Mouse (Mus musculus) liver, embryonic 15.5 days (tissue): ENCODE results near the gene Prom2. TPM values are rescaled to one million over a fixed set of nuclear protein-coding genes. Genes with fewer than 3 reads are reported as not detected.

Source experiments
- ATAC-seq: fragments of 200-750 bp; cut with Nextera tagmentation; 2 replicates; pipeline ENCODE4 v1.8.0; 2017; ENCODE audit warnings: moderate number of reproducible peaks, mild to moderate bottlenecking, moderate library complexity; ENCODE audit not compliant: insufficient read depth
- H3K27ac ChIP-seq: fragments of 300-500 bp; sonication (generic); replicated peaks from 2 replicates; pipeline ENCODE4 v1.5.1; 2015; ENCODE audit warnings: mild to moderate bottlenecking, inconsistent platforms
- H3K27me3 ChIP-seq: fragments of 300-500 bp; sonication (generic); 2 replicates; pipeline ENCODE4 v1.6.1; 2015; ENCODE audit warnings: mild to moderate bottlenecking, inconsistent platforms
- H3K36me3 ChIP-seq: fragments of 300-500 bp; sonication (generic); replicated peaks from 2 replicates; pipeline ENCODE4 v1.6.1; 2015; ENCODE audit warnings: moderate library complexity, mild to moderate bottlenecking, inconsistent platforms
- H3K4me1 ChIP-seq: fragments of 300-500 bp; sonication (generic); replicated peaks from 2 replicates; pipeline ENCODE4 v1.6.1; 2015; ENCODE audit warnings: inconsistent platforms
- H3K4me2 ChIP-seq: fragments of 300-500 bp; sonication (generic); 2 replicates; pipeline ENCODE4 v1.6.1; 2015; ENCODE audit warnings: moderate library complexity, mild to moderate bottlenecking, inconsistent platforms
- H3K4me3 ChIP-seq: fragments of 300-500 bp; sonication (generic); replicated peaks from 2 replicates; pipeline ENCODE4 v1.5.1; 2015; ENCODE audit warnings: mild to moderate bottlenecking, inconsistent platforms
- H3K9ac ChIP-seq: fragments of 300-500 bp; sonication (generic); 2 replicates; pipeline ENCODE4 v1.6.1; 2015; ENCODE audit warnings: moderate library complexity, mild to moderate bottlenecking, inconsistent platforms
- H3K9me3 ChIP-seq: fragments of 300-500 bp; sonication (generic); replicated peaks from 2 replicates; pipeline ENCODE4 v1.6.1; 2016; ENCODE audit warnings: inconsistent platforms
- WGBS: fragments of 180-500 bp; shearing (Covaris S2); methylation state at CpG from one replicate; pipeline ENCODE4 v1.1.7; 2015; ENCODE audit warnings: mixed read lengths; ENCODE audit not compliant: insufficient replicate concordance; 5-methylcytosine and 5-hydroxymethylcytosine counted together
- polyA plus RNA-seq: library from polyadenylated mRNA; unstranded; fragments of >200 nt; fragmentation: Nextera tagmentation; extraction: Ambion mirVana; gene quantifications from 2 replicates; pipeline ENCODE4 v1.2.1, GENCODE M21; 2015

The Prom2 gene
- polyA plus RNA-seq, 1 experiment from 2014 or later = not detected

GRCm38 (mm10) chr2:127523950-127524729 lies 17.1 kb downstream of the Prom2 start:
- no peak overlapping the region for H3K4me3 ChIP-seq
- 8% methylated on average over 7 of the region's 7 CpGs for WGBS
- no peaks in the 10 kb centered on the region for H3K36me3 ChIP-seq
- H3K27me3 ChIP-seq = peaks cover 25% of the 10 kb centered on the region
- H3K27ac ChIP-seq = no peak overlapping the region
- peaks cover 7% of the 10 kb centered on the region; the same call in 1 of the 2 replicates for H3K4me1 ChIP-seq
- no peaks in the 10 kb centered on the region for H3K9me3 ChIP-seq
- no peak overlapping the region for H3K4me2 ChIP-seq
- H3K9ac ChIP-seq = no peak overlapping the region
- no peak for ATAC-seq

- WGBS = 22% methylated on average over 10 of the region's 10 CpGs
- Histone ChIP-seq H3K4me3 (0 out of 2 replicates have a peak within 1 kb of the TSS, but pooled peaks have one; percentile 11), H3K9ac (no peak within 1 kb of the TSS), H3K4me1 (peaks cover 7% of the 10 kb centered on the region; the same call in 1 of the 2 replicates), H3K27ac (no peak within 1 kb of the TSS), H3K4me2 (peak within 1 kb of the TSS; percentile 35), H3K36me3 (no peaks in the 10 kb centered on the region), H3K27me3 (peaks cover 25% of the 10 kb centered on the region), H3K9me3 (no peaks in the 10 kb centered on the region)
- no peak for ATAC-seq
Measured at GRCm38 (mm10) chr2:127522006-127522441, 19.2 kb downstream of the Prom2 start, which contains the start of gene Kcnip3. Gene Kcnip3 (minus strand): TSS chr2:127522094.

- 6% methylated on average over 18 of the region's 18 CpGs for WGBS
- peaks cover 25% of the 10 kb centered on the region for H3K27me3 ChIP-seq
Measured at GRCm38 (mm10) chr2:127521172-127522005, 19.9 kb downstream of the Prom2 start.

GRCm38 (mm10) chr2:127520123-127520522 lies 21.1 kb downstream of the Prom2 start:
- H3K27ac ChIP-seq = no peak overlapping the region
- peaks cover 25% of the 10 kb centered on the region for H3K27me3 ChIP-seq
- H3K4me1 ChIP-seq = peaks cover 7% of the 10 kb centered on the region; the same call in 1 of the 2 replicates
- no peak overlapping the region for H3K9ac ChIP-seq
- no peak overlapping the region for H3K4me2 ChIP-seq
- no peak for ATAC-seq
- H3K36me3 ChIP-seq = no peaks in the 10 kb centered on the region
- H3K4me3 ChIP-seq = no peak overlapping the region
- H3K9me3 ChIP-seq = no peaks in the 10 kb centered on the region

More at GRCm38 (mm10) chr2:127521172-127522005, 19.9 kb downstream of the Prom2 start:
- ATAC-seq = 0 out of 2 replicates have a peak, but pooled peaks have one; percentile 21
- Histone ChIP-seq H3K9ac (no peak overlapping the region), H3K4me3 (0 out of 2 replicates have a peak overlapping the region, but pooled peaks have one; percentile 11), H3K36me3 (no peaks in the 10 kb centered on the region), H3K4me1 (peaks cover 7% of the 10 kb centered on the region; the same call in 1 of the 2 replicates), H3K9me3 (no peaks in the 10 kb centered on the region), H3K4me2 (peak overlapping the region; percentile 35), H3K27ac (no peak overlapping the region)

- Histone ChIP-seq H3K27ac (no peak overlapping the region), H3K9me3 (no peaks in the 10 kb centered on the region), H3K36me3 (no peaks in the 10 kb centered on the region), H3K4me3 (no peak overlapping the region), H3K4me1 (peaks cover 6% of the 10 kb centered on the region; the same call in 1 of the 2 replicates), H3K9ac (no peak overlapping the region), H3K4me2 (no peak overlapping the region), H3K27me3 (peaks cover 25% of the 10 kb centered on the region)
- 61% methylated on average over 5 of the region's 5 CpGs for WGBS
- ATAC-seq = no peak
Measured at GRCm38 (mm10) chr2:127519308-127519707, 22.0 kb downstream of the Prom2 start.

GRCm38 (mm10) chr2:127518831-127519230 lies 22.4 kb downstream of the Prom2 start:
- no peaks in the 10 kb centered on the region for H3K36me3 ChIP-seq
- H3K27me3 ChIP-seq = peaks cover 25% of the 10 kb centered on the region
- no peaks in the 10 kb centered on the region for H3K9me3 ChIP-seq
- H3K4me3 ChIP-seq = no peak overlapping the region
- no peak overlapping the region for H3K9ac ChIP-seq
- H3K4me1 ChIP-seq = 0 out of 2 replicates have a peak, but pooled peaks cover 1% of the 10 kb centered on the region
- no peak overlapping the region for H3K27ac ChIP-seq
- no peak for ATAC-seq
- H3K4me2 ChIP-seq = no peak overlapping the region
- WGBS = 46% methylated on average over 3 of the region's 3 CpGs

- Histone ChIP-seq H3K4me3 (no peak overlapping the region), H3K9me3 (no peaks in the 10 kb centered on the region), H3K27me3 (peaks cover 25% of the 10 kb centered on the region), H3K4me1 (no peaks in the 10 kb centered on the region), H3K36me3 (no peaks in the 10 kb centered on the region), H3K9ac (no peak overlapping the region), H3K27ac (no peak overlapping the region), H3K4me2 (no peak overlapping the region)
- no peak for ATAC-seq
- 19% methylated on average over 3 of the region's 3 CpGs for WGBS
Measured at GRCm38 (mm10) chr2:127518273-127518672, 23.0 kb downstream of the Prom2 start.

- no peaks in the 10 kb centered on the region for H3K36me3 ChIP-seq
- no peak overlapping the region for H3K9ac ChIP-seq
- 55% methylated on average over 8 of the region's 8 CpGs for WGBS
- H3K4me2 ChIP-seq = no peak overlapping the region
- H3K4me1 ChIP-seq = no peaks in the 10 kb centered on the region
- H3K27me3 ChIP-seq = peaks cover 17% of the 10 kb centered on the region
- ATAC-seq = no peak
- H3K4me3 ChIP-seq = no peak overlapping the region
- no peaks in the 10 kb centered on the region for H3K9me3 ChIP-seq
- H3K27ac ChIP-seq = no peak overlapping the region
Measured at GRCm38 (mm10) chr2:127517081-127517480, 24.2 kb downstream of the Prom2 start.

- no peak overlapping the region for H3K4me2 ChIP-seq
- H3K4me1 ChIP-seq = no peaks in the 10 kb centered on the region
- 56% methylated on average over 9 of the region's 9 CpGs for WGBS
- ATAC-seq = no peak
- H3K27me3 ChIP-seq = no peaks in the 10 kb centered on the region
- no peak overlapping the region for H3K9ac ChIP-seq
- no peaks in the 10 kb centered on the region for H3K9me3 ChIP-seq
- H3K27ac ChIP-seq = no peak overlapping the region
- no peak overlapping the region for H3K4me3 ChIP-seq
- no peaks in the 10 kb centered on the region for H3K36me3 ChIP-seq
Measured at GRCm38 (mm10) chr2:127514380-127515124, 26.7 kb downstream of the Prom2 start.

- no peaks in the 10 kb centered on the region for H3K27me3 ChIP-seq
- no peaks in the 10 kb centered on the region for H3K9me3 ChIP-seq
- no peak overlapping the region for H3K27ac ChIP-seq
- 62% methylated on average over 3 of the region's 3 CpGs for WGBS
- H3K4me3 ChIP-seq = no peak overlapping the region
- ATAC-seq = no peak
- H3K4me2 ChIP-seq = no peak overlapping the region
- H3K9ac ChIP-seq = no peak overlapping the region
- no peaks in the 10 kb centered on the region for H3K4me1 ChIP-seq
- H3K36me3 ChIP-seq = no peaks in the 10 kb centered on the region
Measured at GRCm38 (mm10) chr2:127513244-127513643, 28.0 kb downstream of the Prom2 start.
